Mouse (Mus musculus) Patski (cell line): ENCODE data around the gene Cytl1. TPM values are rescaled to one million over a fixed set of nuclear protein-coding genes. Genes with fewer than 3 reads are reported as not detected.

ENCODE experiments used
- ATAC-seq: fragments of 100-300 bp; one replicate; pipeline ENCODE4 v1.8.0; 2021
- CTCF ChIA-PET: fragments of 350-600 bp; sonication (Branson Sonifier 250); formaldehyde crosslinking; loops from one replicate; lab custom pipeline; 2022; ENCODE audit warnings: inconsistent platforms; lab: Charles Lee
- POLR2A ChIA-PET: fragments of 350-600 bp; sonication (Branson Sonifier 250); formaldehyde crosslinking; loops from one replicate; lab custom pipeline; 2022; ENCODE audit warnings: antibody characterized with exemption, inconsistent platforms; lab: Charles Lee
- DNase-seq: peaks from one replicate; pipeline ENCODE4 v3.0.0-alpha.2; 2011; ENCODE audit warnings: low read depth, low spot score
- H3K27me3 ChIP-seq: fragments of 371-371 bp; one replicate; pipeline ENCODE4 v1.5.1; 2021
- CTCF ChIP-seq: fragments of 100-300 bp; IDR thresholded peaks from one replicate; pipeline ENCODE4 v1.5.1; 2021
- in situ Hi-C: fragments of 300-500 bp; cut with MboI; formaldehyde crosslinking; loops from 3 replicates; pipeline ENCODE4 v1.11.1; 2018; ENCODE audit warnings: low pct_unique_long_range_greater_than_20kb, mixed read lengths
- polyA plus RNA-seq: library from polyadenylated mRNA; unstranded; gene quantifications from one replicate; pipeline ENCODE4 v1.2.3, GENCODE M21; 2021

Gene Cytl1
- not detected for polyA plus RNA-seq

GRCm38 (mm10) chr5:37735224-37735623 is at the start of gene Cytl1:
TSS of gene Cytl1 (plus strand) at chr5:37735519.
- CTCF ChIA-PET: interaction anchor here (1.2 to 1.3 kb wide), 2 partner anchors 11 to 446 kb away, joined by 3 read pairs; no protein-coding TSS in a partner anchor
- ATAC-seq (no peak), DNase-seq (no peak)
- POLR2A ChIA-PET: no interaction called here
- in situ Hi-C loops: no loop called here
- H3K27me3 ChIP-seq: peaks cover 15% of the 10 kb centered on the region
- TF ChIP-seq CTCF: no peak

GRCm38 (mm10) chr5:37692759-37693158 is 42.6 kb upstream of the Cytl1 start:
- ChIA-PET POLR2A (no interaction called here), CTCF (no interaction called here)
- in situ Hi-C loops: no loop called here
- no peak for TF ChIP-seq CTCF
- peaks cover 12% of the 10 kb centered on the region for H3K27me3 ChIP-seq
- DNase-seq: no peak
- ATAC-seq: no peak

- no peak for DNase-seq
- no peak for TF ChIP-seq CTCF
- in situ Hi-C loops: no loop called here
- ChIA-PET CTCF (no interaction called here), POLR2A (no interaction called here)
- ATAC-seq: no peak
- peaks cover 21% of the 10 kb centered on the region for H3K27me3 ChIP-seq
These were observed 39.5 kb upstream of the Cytl1 start for GRCm38 (mm10) chr5:37695773-37696172.

GRCm38 (mm10) chr5:37697286-37697685 is 38.0 kb upstream of the Cytl1 start:
- ChIA-PET CTCF (no interaction called here), POLR2A (no interaction called here)
- TF ChIP-seq CTCF: no peak
- DNase-seq (no peak), ATAC-seq (no peak)
- in situ Hi-C loops: no loop called here
- H3K27me3 ChIP-seq: peaks cover 20% of the 10 kb centered on the region

- DNase-seq (no peak), ATAC-seq (no peak)
- POLR2A ChIA-PET: no interaction called here
- CTCF ChIA-PET: no interaction called here
- peaks cover 22% of the 10 kb centered on the region for H3K27me3 ChIP-seq
- in situ Hi-C loops: loop anchor here (25.0 kb wide), 1 partner anchor 312 kb away; no protein-coding TSS in a partner anchor
- no peak for TF ChIP-seq CTCF
These were observed 35.6 kb upstream of the Cytl1 start for GRCm38 (mm10) chr5:37699757-37700156.

- no peak for TF ChIP-seq CTCF
- POLR2A ChIA-PET: no interaction called here
- CTCF ChIA-PET: no interaction called here
- H3K27me3 ChIP-seq: peaks cover 20% of the 10 kb centered on the region
- no peak for DNase-seq
- in situ Hi-C loops: loop anchor here (25.0 kb wide), 1 partner anchor 318 kb away; no protein-coding TSS in a partner anchor
- ATAC-seq: no peak
These were observed 30.4 kb upstream of the Cytl1 start for GRCm38 (mm10) chr5:37704962-37705361.

- peaks cover 7% of the 10 kb centered on the region for H3K27me3 ChIP-seq
- in situ Hi-C loops: loop anchor here (25.0 kb wide), 1 partner anchor 321 kb away; no protein-coding TSS in a partner anchor
- ChIA-PET CTCF (interaction anchor here (0.9 kb wide), 1 partner anchor 10 kb away, joined by 4 read pairs; no protein-coding TSS in a partner anchor), POLR2A (interaction anchor here (0.6 kb wide), 1 partner anchor 539 kb away, joined by 3 read pairs; no protein-coding TSS in a partner anchor)
- peak; percentile 46 for TF ChIP-seq CTCF
- DNase-seq: no peak
- ATAC-seq: no peak
These were observed 27.2 kb upstream of the Cytl1 start for GRCm38 (mm10) chr5:37708124-37708523.

GRCm38 (mm10) chr5:37709257-37709904 is 25.9 kb upstream of the Cytl1 start:
- POLR2A ChIA-PET: no interaction called here
- DNase-seq (no peak), ATAC-seq (no peak)
- TF ChIP-seq CTCF: no peak
- in situ Hi-C loops: loop anchor here (25.0 kb wide), 1 partner anchor 322 kb away; no protein-coding TSS in a partner anchor
- H3K27me3 ChIP-seq: peaks cover 2% of the 10 kb centered on the region
- CTCF ChIA-PET: interaction anchor here (1.0 kb wide), 1 partner anchor 8 kb away, joined by 3 read pairs; no protein-coding TSS in a partner anchor

GRCm38 (mm10) chr5:37716505-37717372 is 18.6 kb upstream of the Cytl1 start, which contains the start of gene Stk32b:
TSS of gene Stk32b (minus strand) at chr5:37717171.
- DNase-seq: no peak
- no peak for ATAC-seq
- TF ChIP-seq CTCF: no peak
- peaks cover 28% of the 10 kb centered on the region for H3K27me3 ChIP-seq
- in situ Hi-C loops: loop anchor here (5.0 to 25.0 kb wide), 2 partner anchors 329 to 419 kb away; no protein-coding TSS in a partner anchor
- ChIA-PET CTCF (no interaction called here), POLR2A (no interaction called here)

- peaks cover 28% of the 10 kb centered on the region for H3K27me3 ChIP-seq
- peak; percentile 88 for TF ChIP-seq CTCF
- in situ Hi-C loops: loop anchor here (5.0 to 25.0 kb wide), 2 partner anchors 330 to 420 kb away; no protein-coding TSS in a partner anchor
- peak; percentile 52 for ATAC-seq
- POLR2A ChIA-PET: no interaction called here
- CTCF ChIA-PET: interaction anchor here (0.6 to 2.4 kb wide), 3 partner anchors 9 to 428 kb away, joined by 4 to 5 read pairs (median 4); no protein-coding TSS in a partner anchor
- DNase-seq: no peak
These were observed 17.8 kb upstream of the Cytl1 start for GRCm38 (mm10) chr5:37717384-37717963.
